Mouse (Mus musculus) left cerebral cortex, postnatal 25 days (tissue): ENCODE results near the gene Wipf2. TPM values are rescaled to one million over a fixed set of nuclear protein-coding genes. Genes with fewer than 3 reads are reported as not detected.

Experiments
- DNase-seq, 2 experiments: peaks; one replicate each; pipeline ENCODE4 v3.0.0; 2022; ENCODE audit warnings: low spot score in 2 of 2, mixed read lengths in 1 of 2
- intact Hi-C: fragments of 180-260 bp; cut with DNase I; formaldehyde crosslinking; loops from one replicate; pipeline ENCODE4 v1.15.1; 2025
- total RNA-seq, 2 experiments: library from RNA; stranded (reverse); gene quantifications; 2 replicates each; pipeline ENCODE4 v1.2.3; 2021

Wipf2 gene
- total RNA-seq, 2 experiments from 2014 or later, result 61.3 to 63.3 TPM

- intact Hi-C loops, result no loop called here
- no peak for DNase-seq
Observed at GRCm38 (mm10) chr11:98952111-98952510, 88.7 kb downstream of the Wipf2 start.

DNA sequence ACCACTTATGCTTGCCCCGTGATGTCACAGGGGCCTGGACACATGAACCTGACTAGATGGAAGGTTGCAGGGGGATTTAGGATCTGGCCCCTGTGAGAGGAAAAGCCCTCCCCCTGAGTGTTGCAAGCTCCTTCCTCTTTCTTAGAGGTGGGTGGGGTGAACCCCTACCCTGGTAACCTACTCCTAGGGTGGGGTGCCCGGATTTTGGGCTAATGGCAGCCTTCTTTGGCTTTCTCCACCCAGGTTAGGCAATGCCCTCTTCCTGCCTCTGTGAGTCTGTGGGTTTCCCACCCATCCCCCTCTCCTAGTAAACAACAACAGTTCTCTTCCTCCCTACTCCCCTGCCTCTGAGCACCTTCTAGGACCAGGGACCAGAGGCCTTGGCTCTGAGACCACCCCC lies 89.3 kb downstream of the Wipf2 start:
- no peak for DNase-seq
- intact Hi-C loops, result no loop called here

DNA sequence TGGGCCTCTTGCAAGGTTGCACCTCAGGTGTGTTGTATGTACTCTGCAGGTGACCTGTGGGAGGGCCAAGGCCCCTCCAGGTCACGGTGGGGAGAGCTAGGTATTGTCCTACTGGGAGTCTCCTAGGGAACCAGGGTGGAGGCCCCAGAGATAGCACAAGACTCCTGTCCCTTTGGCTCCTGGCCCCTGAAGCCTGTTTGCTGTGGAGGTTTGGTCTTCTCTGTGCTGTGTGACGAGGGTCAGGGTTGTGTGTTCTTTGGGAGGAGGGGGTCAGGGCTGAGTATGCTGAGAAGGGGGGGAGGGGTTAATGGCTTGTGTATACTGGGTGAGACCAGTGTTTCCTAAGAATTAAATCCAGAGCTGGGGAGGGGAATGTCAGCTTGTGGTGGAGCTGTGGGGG lies 89.9 kb downstream of the Wipf2 start:
- DNase-seq, result no peak
- intact Hi-C loops, result no loop called here

GRCm38 (mm10) chr11:98953835-98954320 lies 90.4 kb downstream of the Wipf2 start:
- DNase-seq, result no peak

GRCm38 (mm10) chr11:98954373-98954772 lies 90.9 kb downstream of the Wipf2 start:
- DNase-seq, result peak in 1 of 2 experiments; percentile 65
- intact Hi-C loops, result no loop called here

More at GRCm38 (mm10) chr11:98953835-98954320, 90.4 kb downstream of the Wipf2 start:
- intact Hi-C loops, result no loop called here

Other genes with a start within 250 kb of the Wipf2 start
- gene Gm12355, start 238.0 kb upstream of the Wipf2 start, total RNA-seq, result 10 to 100 TPM; 11.6 to 14.0 TPM
- gene Gsdma3, start 237.3 kb upstream of the Wipf2 start, total RNA-seq, result not detected
- gene Gsdma2, start 216.9 kb upstream of the Wipf2 start, total RNA-seq, result not detected
- gene Gsdma, start 199.3 kb upstream of the Wipf2 start, total RNA-seq, result not detected
- 100 to 1,000 TPM; 129 to 132 TPM for gene Psmd3, start 181.1 kb upstream of the Wipf2 start, total RNA-seq
- gene Csf3, start 162.4 kb upstream of the Wipf2 start, total RNA-seq, result not detected
- gene Med24, start 134.2 kb upstream of the Wipf2 start, total RNA-seq, result 100 to 1,000 TPM; 116 to 131 TPM
- 100 to 1,000 TPM; 719 to 771 TPM for gene Thra, start 123.0 kb upstream of the Wipf2 start, total RNA-seq
- 100 to 1,000 TPM in 1 of 2 experiments, 10 to 100 TPM in 1; 92.5 to 121 TPM for gene Nr1d1, start 88.3 kb upstream of the Wipf2 start, total RNA-seq
- gene Msl1, start 68.1 kb upstream of the Wipf2 start, total RNA-seq, result 100 to 1,000 TPM; 190 to 193 TPM
- 10 to 100 TPM; 53.9 to 54.7 TPM for gene Casc3, start 58.7 kb upstream of the Wipf2 start, total RNA-seq
- gene Rapgefl1, start 26.9 kb upstream of the Wipf2 start, total RNA-seq, result 100 to 1,000 TPM; 138 to 148 TPM
- gene Cdc6, start 44.2 kb downstream of the Wipf2 start, total RNA-seq, result under 1 TPM; 0.21 to 0.60 TPM
- gene Rara, start 64.2 kb downstream of the Wipf2 start, total RNA-seq, result 10 to 100 TPM in 1 of 2 experiments, 1 to 10 TPM in 1; 9.4 to 12.1 TPM
- gene Gjd3, start 119.4 kb downstream of the Wipf2 start, total RNA-seq, result 1 to 10 TPM; 2.9 to 3.0 TPM
- 1 to 10 TPM in 1 of 2 experiments, under 1 TPM in 1; 0.87 to 1.3 TPM for gene Top2a, start 160.6 kb downstream of the Wipf2 start, total RNA-seq
- 10 to 100 TPM; 71.2 to 78.2 TPM for gene Igfbp4, start 177.6 kb downstream of the Wipf2 start, total RNA-seq
- gene Tns4, start 225.7 kb downstream of the Wipf2 start, total RNA-seq, result under 1 TPM; 0.21 to 0.64 TPM